Mouse (Mus musculus): ENCODE measurements around the gene Inka2. TPM values are rescaled to one million over a fixed set of nuclear protein-coding genes. Genes with fewer than 3 reads are reported as not detected.

Gene Inka2
- polyA plus RNA-seq, 1 experiment from 2014 or later, result 0.67 TPM

- no peaks in the 10 kb centered on the region for H3K4me1 ChIP-seq (replicated peaks; ENCODE audit: insufficient read depth, low read length)
- H3K4me3 ChIP-seq (replicated peaks; ENCODE audit: low read depth, low read length), result no peak overlapping the region
- no peak overlapping the region for H3K4me2 ChIP-seq (ENCODE audit: low read length)
- TF ChIP-seq CTCF (IDR thresholded peaks at IDR 0.05; ENCODE audit: low read depth), result no peak
- no peak overlapping the region for H3K9ac ChIP-seq (ENCODE audit: low read depth, low read length)
- no peaks in the 10 kb centered on the region for H3K27me3 ChIP-seq (ENCODE audit: insufficient read depth, low read length)
- DNase-seq (ENCODE audit: low spot score) (no peak), ATAC-seq (replicated peaks; ENCODE audit: low FRiP score, low read depth) (no peak)
- H3K27ac ChIP-seq, result no peak overlapping the region
- 75% methylated on average over 4 of the region's 4 CpGs for WGBS
- no peaks in the 10 kb centered on the region for H3K9me3 ChIP-seq (replicated peaks; ENCODE audit: low read length)
- H3K36me3 ChIP-seq (ENCODE audit: insufficient read depth, low read length), result no peaks in the 10 kb centered on the region
These were observed 15.6 kb downstream of the Inka2 start for GRCm38 (mm10) chr3:105719979-105720378.

GRCm38 (mm10) chr3:105720514-105720913 lies 16.1 kb downstream of the Inka2 start:
- no peak for ATAC-seq (replicated peaks; ENCODE audit: low FRiP score, low read depth)
- no peak for TF ChIP-seq CTCF (IDR thresholded peaks at IDR 0.05; ENCODE audit: low read depth)
- WGBS, result 79% methylated on average over 4 of the region's 4 CpGs

GRCm38 (mm10) chr3:105721681-105722201 lies 17.3 kb downstream of the Inka2 start:
- no peak overlapping the region for H3K4me2 ChIP-seq (ENCODE audit: low read length)
- no peak overlapping the region for H3K4me3 ChIP-seq (replicated peaks; ENCODE audit: low read depth, low read length)
- 69% methylated on average over 2 of the region's 2 CpGs for WGBS
- ATAC-seq (replicated peaks; ENCODE audit: low FRiP score, low read depth) (no peak), DNase-seq (ENCODE audit: low spot score) (no peak)
- H3K27me3 ChIP-seq (ENCODE audit: insufficient read depth, low read length), result no peaks in the 10 kb centered on the region
- H3K27ac ChIP-seq, result no peak overlapping the region
- no peak overlapping the region for H3K9ac ChIP-seq (ENCODE audit: low read depth, low read length)
- no peaks in the 10 kb centered on the region for H3K9me3 ChIP-seq (replicated peaks; ENCODE audit: low read length)
- TF ChIP-seq CTCF (IDR thresholded peaks at IDR 0.05; ENCODE audit: low read depth), result no peak
- H3K4me1 ChIP-seq (replicated peaks; ENCODE audit: insufficient read depth, low read length), result no peaks in the 10 kb centered on the region
- H3K36me3 ChIP-seq (ENCODE audit: insufficient read depth, low read length), result no peaks in the 10 kb centered on the region

More at GRCm38 (mm10) chr3:105720514-105720913, 16.1 kb downstream of the Inka2 start:
- Histone ChIP-seq H3K4me2 (ENCODE audit: low read length) (no peak overlapping the region), H3K4me1 (replicated peaks; ENCODE audit: insufficient read depth, low read length) (no peaks in the 10 kb centered on the region), H3K27ac (no peak overlapping the region), H3K36me3 (ENCODE audit: insufficient read depth, low read length) (no peaks in the 10 kb centered on the region), H3K9ac (ENCODE audit: low read depth, low read length) (no peak overlapping the region), H3K9me3 (replicated peaks; ENCODE audit: low read length) (no peaks in the 10 kb centered on the region), H3K27me3 (ENCODE audit: insufficient read depth, low read length) (no peaks in the 10 kb centered on the region), H3K4me3 (replicated peaks; ENCODE audit: low read depth, low read length) (no peak overlapping the region)
- no peak for DNase-seq (ENCODE audit: low spot score)

- ATAC-seq (replicated peaks; ENCODE audit: low FRiP score, low read depth), result no peak
- H3K4me2 ChIP-seq (ENCODE audit: low read length), result no peak overlapping the region
These were observed 18.1 kb downstream of the Inka2 start for GRCm38 (mm10) chr3:105722510-105722909.

GRCm38 (mm10) chr3:105726037-105726436 lies 21.6 kb downstream of the Inka2 start:
- Histone ChIP-seq H3K9me3 (replicated peaks; ENCODE audit: low read length) (no peaks in the 10 kb centered on the region), H3K4me2 (ENCODE audit: low read length) (no peak overlapping the region), H3K27me3 (ENCODE audit: insufficient read depth, low read length) (no peaks in the 10 kb centered on the region), H3K4me3 (replicated peaks; ENCODE audit: low read depth, low read length) (no peak overlapping the region), H3K4me1 (replicated peaks; ENCODE audit: insufficient read depth, low read length) (no peaks in the 10 kb centered on the region), H3K27ac (no peak overlapping the region), H3K36me3 (ENCODE audit: insufficient read depth, low read length) (peaks cover 7% of the 10 kb centered on the region; the same call in 1 of the 2 replicates), H3K9ac (ENCODE audit: low read depth, low read length) (no peak overlapping the region)
- WGBS, result 3% methylated on average over 1 of the region's 1 CpGs
- ATAC-seq (replicated peaks; ENCODE audit: low FRiP score, low read depth) (no peak), DNase-seq (ENCODE audit: low spot score) (peak; percentile 86)
- peak; percentile 95 for TF ChIP-seq CTCF (IDR thresholded peaks at IDR 0.05; ENCODE audit: low read depth)

More at GRCm38 (mm10) chr3:105722510-105722909, 18.1 kb downstream of the Inka2 start:
- Histone ChIP-seq H3K27me3 (ENCODE audit: insufficient read depth, low read length) (no peaks in the 10 kb centered on the region), H3K27ac (no peak overlapping the region), H3K4me1 (replicated peaks; ENCODE audit: insufficient read depth, low read length) (no peaks in the 10 kb centered on the region), H3K9ac (ENCODE audit: low read depth, low read length) (no peak overlapping the region), H3K9me3 (replicated peaks; ENCODE audit: low read length) (no peaks in the 10 kb centered on the region), H3K36me3 (ENCODE audit: insufficient read depth, low read length) (no peaks in the 10 kb centered on the region), H3K4me3 (replicated peaks; ENCODE audit: low read depth, low read length) (no peak overlapping the region)
- 93% methylated on average over 3 of the region's 3 CpGs for WGBS
- no peak for TF ChIP-seq CTCF (IDR thresholded peaks at IDR 0.05; ENCODE audit: low read depth)
- no peak for DNase-seq (ENCODE audit: low spot score)

GRCm38 (mm10) chr3:105732360-105732759 lies 28.0 kb downstream of the Inka2 start:
- Histone ChIP-seq H3K4me1 (replicated peaks; ENCODE audit: insufficient read depth, low read length) (no peaks in the 10 kb centered on the region), H3K4me3 (replicated peaks; ENCODE audit: low read depth, low read length) (no peak overlapping the region), H3K9me3 (replicated peaks; ENCODE audit: low read length) (no peaks in the 10 kb centered on the region), H3K9ac (ENCODE audit: low read depth, low read length) (no peak overlapping the region), H3K36me3 (ENCODE audit: insufficient read depth, low read length) (peaks cover 10% of the 10 kb centered on the region; the same call in 1 of the 2 replicates), H3K27me3 (ENCODE audit: insufficient read depth, low read length) (no peaks in the 10 kb centered on the region), H3K27ac (no peak overlapping the region), H3K4me2 (ENCODE audit: low read length) (no peak overlapping the region)
- WGBS, result 93% methylated on average over 4 of the region's 4 CpGs
- no peak for DNase-seq (ENCODE audit: low spot score)
- TF ChIP-seq CTCF (IDR thresholded peaks at IDR 0.05; ENCODE audit: low read depth), result no peak
- ATAC-seq (replicated peaks; ENCODE audit: low FRiP score, low read depth), result no peak

- DNase-seq (ENCODE audit: low spot score) (no peak), ATAC-seq (replicated peaks; ENCODE audit: low FRiP score, low read depth) (no peak)
- no peak overlapping the region for H3K9ac ChIP-seq (ENCODE audit: low read depth, low read length)
- no peaks in the 10 kb centered on the region for H3K4me1 ChIP-seq (replicated peaks; ENCODE audit: insufficient read depth, low read length)
- H3K4me2 ChIP-seq (ENCODE audit: low read length), result no peak overlapping the region
- H3K9me3 ChIP-seq (replicated peaks; ENCODE audit: low read length), result no peaks in the 10 kb centered on the region
- H3K27me3 ChIP-seq (ENCODE audit: insufficient read depth, low read length), result no peaks in the 10 kb centered on the region
- no peak for TF ChIP-seq CTCF (IDR thresholded peaks at IDR 0.05; ENCODE audit: low read depth)
- WGBS, result 89% methylated on average over 4 of the region's 4 CpGs
- H3K36me3 ChIP-seq (ENCODE audit: insufficient read depth, low read length), result peaks cover 17% of the 10 kb centered on the region; the same call in 1 of the 2 replicates
- H3K27ac ChIP-seq, result no peak overlapping the region
- no peak overlapping the region for H3K4me3 ChIP-seq (replicated peaks; ENCODE audit: low read depth, low read length)
These were observed 29.1 kb downstream of the Inka2 start for GRCm38 (mm10) chr3:105733538-105733937.
